Mouse (Mus musculus): ENCODE data around the gene Prok1. TPM values are rescaled to one million over a fixed set of nuclear protein-coding genes. Genes with fewer than 3 reads are reported as not detected.

The Prok1 gene
- polyA plus RNA-seq, 1 experiment from 2014 or later, result not detected

DNA sequence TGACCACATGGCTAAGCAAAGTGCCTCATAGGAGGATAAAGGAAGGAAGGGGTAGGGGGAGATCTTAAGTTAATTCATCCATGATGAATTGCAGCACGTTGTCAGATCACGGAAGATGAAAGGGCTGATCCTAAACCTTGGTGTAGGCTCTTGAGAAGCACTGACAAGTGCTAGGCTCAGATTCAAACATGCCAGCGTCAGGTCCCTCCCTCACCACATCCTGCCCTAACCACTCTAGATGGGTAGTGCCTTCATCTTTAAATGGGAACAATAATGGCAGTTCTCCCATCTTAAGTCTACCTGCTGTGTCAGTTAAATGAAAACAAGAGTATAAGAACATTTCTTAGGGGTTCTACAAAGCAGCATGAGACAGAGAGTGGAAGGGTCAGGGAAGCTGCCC, 53.9 kb downstream of the Prok1 start:
- 70% methylated on average over 3 of the region's 3 CpGs for WGBS
- Histone ChIP-seq H3K4me2 (no peak overlapping the region), H3K9me3 (no peaks in the 10 kb centered on the region), H3K4me1 (no peaks in the 10 kb centered on the region), H3K9ac (no peak overlapping the region), H3K27ac (replicated peaks) (no peak overlapping the region), H3K36me3 (no peaks in the 10 kb centered on the region), H3K27me3 (replicated peaks) (peaks cover 9% of the 10 kb centered on the region), H3K4me3 (no peak overlapping the region)
- no peak for ATAC-seq (ENCODE audit: extremely low read depth, insufficient number of reproducible peaks, low FRiP score, low TSS enrichment)

DNA sequence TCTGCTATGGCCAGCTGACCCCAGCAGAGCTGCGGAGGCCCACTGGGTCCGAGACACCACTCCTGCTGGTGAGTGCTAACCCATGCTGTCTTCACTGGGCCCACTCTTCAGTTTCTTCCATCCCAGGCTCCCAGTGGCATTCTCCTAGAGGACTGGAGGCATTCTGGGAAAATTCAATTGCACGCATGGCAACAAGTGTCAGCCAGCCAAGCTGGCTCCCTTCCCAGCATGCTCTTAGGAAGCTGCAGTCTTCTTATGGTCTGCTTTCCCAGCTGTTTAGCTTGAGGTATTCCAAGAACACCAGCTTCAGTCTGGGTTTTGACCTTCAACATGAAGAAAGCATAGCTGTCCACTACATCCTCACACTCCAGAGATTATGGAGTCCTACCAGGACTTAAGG, 56.3 kb downstream of the Prok1 start:
- no peaks in the 10 kb centered on the region for H3K36me3 ChIP-seq
- no peaks in the 10 kb centered on the region for H3K4me1 ChIP-seq
- no peaks in the 10 kb centered on the region for H3K9me3 ChIP-seq
- 68% methylated on average over 3 of the region's 3 CpGs for WGBS
- no peak overlapping the region for H3K9ac ChIP-seq
- no peak overlapping the region for H3K4me2 ChIP-seq
- ATAC-seq (ENCODE audit: extremely low read depth, insufficient number of reproducible peaks, low FRiP score, low TSS enrichment), result no peak
- H3K27me3 ChIP-seq (replicated peaks), result peaks cover 2% of the 10 kb centered on the region; the same call in 1 of the 2 replicates
- no peak overlapping the region for H3K27ac ChIP-seq (replicated peaks)
- H3K4me3 ChIP-seq, result no peak overlapping the region

Other genes starting within 250 kb of the Prok1 start
- gene Kcna3, start 203.5 kb downstream of the Prok1 start, polyA plus RNA-seq (2015; fragmentation: Nextera tagmentation; extraction: Ambion mirVana), result 0.74 and 0.90 TPM in 2 replicates
- gene Kcna2, start 138.6 kb downstream of the Prok1 start, polyA plus RNA-seq (2015; fragmentation: Nextera tagmentation; extraction: Ambion mirVana), result 0.01 and 0.05 TPM in 2 replicates
- not detected in 2 replicates for gene Kcna10, start 56.7 kb downstream of the Prok1 start, polyA plus RNA-seq (2015; fragmentation: Nextera tagmentation; extraction: Ambion mirVana)
- gene Cym, start 18.0 kb downstream of the Prok1 start, polyA plus RNA-seq (2015; fragmentation: Nextera tagmentation; extraction: Ambion mirVana), result 1.0 and 7.4 TPM in 2 replicates
- not detected in 2 replicates for gene A630076J17Rik, start 9.1 kb downstream of the Prok1 start, polyA plus RNA-seq (2015; fragmentation: Nextera tagmentation; extraction: Ambion mirVana)
- gene Lamtor5, start 39.2 kb upstream of the Prok1 start, polyA plus RNA-seq (2015; fragmentation: Nextera tagmentation; extraction: Ambion mirVana), result 149 and 173 TPM in 2 replicates
- gene Slc16a4, start 51.5 kb upstream of the Prok1 start, polyA plus RNA-seq (2015; fragmentation: Nextera tagmentation; extraction: Ambion mirVana), result 1.6 TPM in 2 replicates
- gene Rbm15, start 94.0 kb upstream of the Prok1 start, polyA plus RNA-seq (2015; fragmentation: Nextera tagmentation; extraction: Ambion mirVana), result 8.7 and 10.3 TPM in 2 replicates
- 0.06 and 0.07 TPM in 2 replicates for gene Kcnc4, start 219.8 kb upstream of the Prok1 start, polyA plus RNA-seq (2015; fragmentation: Nextera tagmentation; extraction: Ambion mirVana)

All from heart, embryonic 13.5 days (tissue).